Mouse (Mus musculus) cortical plate, adult 2 months (tissue): ENCODE results near the gene Akr7a5.

Experiments used
- CTCF ChIP-seq: fragments of 200-500 bp; IDR thresholded peaks from 2 replicates; pipeline ENCODE4 v1.5.1; 2011; ENCODE audit warnings: mild to moderate bottlenecking, control low read depth, low read length; ENCODE audit not compliant: insufficient read depth; ENCODE audit errors: extremely low read depth
- POLR2A ChIP-seq: fragments of 200-500 bp; IDR thresholded peaks from 2 replicates; pipeline ENCODE4 v1.6.1; 2011; ENCODE audit warnings: mild to moderate bottlenecking, low read length, control low read depth; ENCODE audit not compliant: insufficient read depth; ENCODE audit errors: extremely low read depth

DNA sequence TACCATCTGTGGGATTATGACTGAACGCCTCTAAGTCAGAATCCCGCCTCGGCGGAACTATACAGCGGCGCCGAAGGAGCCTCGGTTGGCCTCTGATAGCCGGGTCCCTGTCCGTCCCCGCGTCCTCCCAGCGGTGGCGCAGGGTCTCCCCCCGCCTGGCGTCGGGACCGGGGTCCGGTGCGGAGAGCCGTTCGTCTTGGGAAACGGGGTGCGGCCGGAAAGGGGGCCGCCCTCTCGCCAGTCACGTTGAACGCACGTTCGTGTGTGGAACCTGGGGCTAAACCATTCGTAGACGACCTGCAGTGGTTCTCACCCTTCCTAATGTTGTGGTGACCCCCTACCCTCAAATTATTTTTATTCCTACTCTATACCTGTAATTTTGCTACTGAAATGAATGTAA lies 27.6 kb downstream of the Akr7a5 start:
- no peak for TF ChIP-seq CTCF
- no peak for TF ChIP-seq POLR2A
